Mouse (Mus musculus) cerebellum, adult 9-11 months (tissue): ENCODE results near the gene Gatad2a.
A peak's percentile ranks its signal among the peaks of the same experiment; 100 is the strongest.

Experiments
- DNase-seq: peaks from one replicate; pipeline ENCODE4 v3.0.0; 2022

The Gatad2a gene

DNA sequence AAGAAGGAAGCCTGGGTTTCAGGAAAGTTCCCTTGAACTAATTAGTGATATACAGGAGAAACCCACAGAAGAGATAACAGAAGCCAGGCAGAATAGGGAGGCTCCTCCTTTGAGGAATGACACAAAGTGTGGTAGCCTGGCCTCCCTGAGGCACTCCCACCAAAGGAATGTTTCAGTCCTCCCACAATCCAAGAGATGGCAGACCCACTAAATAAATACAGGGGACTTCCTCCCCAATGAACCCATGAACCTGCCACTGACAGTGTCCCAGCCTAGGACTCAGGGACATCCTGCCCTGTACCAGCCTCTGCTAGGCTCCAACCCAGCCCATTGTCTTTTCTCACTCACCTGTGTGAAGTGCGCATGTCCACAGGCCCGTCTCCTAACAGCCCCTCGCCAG, 60.8 kb downstream of the Gatad2a start:
- no peak for DNase-seq

DNA sequence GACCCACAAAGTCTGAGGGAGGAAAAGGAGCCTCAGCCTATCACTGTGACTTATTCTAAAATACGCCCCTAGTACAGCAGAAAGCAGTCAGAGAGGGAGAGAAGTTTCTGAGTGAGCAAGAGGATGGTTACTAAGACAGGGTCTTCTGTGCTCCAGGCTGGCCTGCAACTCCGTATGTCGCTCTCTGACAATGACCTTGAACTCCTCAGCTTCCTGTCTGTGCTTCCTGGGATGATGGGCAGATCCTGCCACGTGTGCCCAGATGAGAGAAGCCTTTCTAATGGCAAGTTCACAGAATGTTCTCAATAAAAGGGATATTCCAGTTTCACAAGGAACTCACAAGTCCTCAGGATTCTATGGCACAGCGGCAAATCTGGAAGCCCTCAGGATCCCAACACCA, 61.6 kb downstream of the Gatad2a start:
- no peak for DNase-seq

DNA sequence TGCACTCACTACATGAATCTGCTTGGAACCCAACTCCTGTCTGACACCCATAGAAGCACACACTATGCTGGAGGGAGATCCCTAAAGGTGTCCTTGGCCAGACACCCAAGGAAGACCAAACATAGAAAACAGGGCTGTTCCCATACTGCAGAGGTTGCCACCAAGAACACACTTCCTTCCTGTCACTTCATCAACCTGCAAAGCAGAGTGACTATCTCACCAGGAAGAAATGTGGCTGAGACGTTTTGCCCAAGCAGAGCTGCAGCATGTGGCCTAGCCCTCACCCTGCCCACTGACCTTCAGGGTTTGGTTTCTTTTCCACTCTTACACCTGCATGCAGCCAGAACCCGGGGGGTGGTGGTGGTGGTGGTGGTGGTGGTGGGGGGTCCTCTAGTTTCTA, 62.4 kb downstream of the Gatad2a start:
- no peak for DNase-seq

DNA sequence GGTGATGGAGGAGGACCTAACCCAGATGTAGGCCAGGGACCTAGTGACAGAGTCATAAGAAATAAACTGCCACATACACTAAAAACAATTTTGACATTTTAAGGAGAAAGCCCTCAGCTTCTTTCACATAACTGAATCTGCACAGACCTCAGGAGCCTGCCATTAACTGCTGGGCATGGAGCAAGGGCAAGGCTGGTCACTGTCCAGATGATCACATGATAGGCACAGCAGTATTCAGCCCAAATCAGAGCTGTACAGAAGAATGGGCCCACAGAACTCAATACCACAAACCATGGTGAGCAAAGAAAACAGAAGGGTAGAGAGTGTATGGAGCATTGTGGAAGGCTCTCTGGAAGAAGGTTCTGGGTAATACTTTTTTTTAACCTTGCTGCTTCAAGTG, 69.3 kb downstream of the Gatad2a start:
- DNase-seq, result no peak

DNA sequence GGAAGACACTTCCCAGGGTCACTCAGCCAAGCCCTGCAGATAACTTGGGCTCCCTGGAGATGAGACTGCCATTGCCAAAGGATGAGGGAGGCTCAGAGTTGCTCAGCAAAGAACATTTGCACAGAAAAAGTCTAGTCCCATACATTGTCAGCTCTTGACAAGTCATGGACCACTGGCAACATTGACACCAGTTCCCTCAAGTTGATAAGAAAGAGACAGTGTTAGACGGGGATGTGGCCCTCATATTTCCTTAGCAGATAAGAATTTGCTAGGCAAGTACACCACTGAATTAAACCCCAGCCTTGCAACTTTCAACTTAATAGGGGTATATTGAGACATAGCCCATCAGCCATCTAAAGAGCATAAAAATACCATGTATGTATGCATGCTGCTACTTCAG, 72.2 kb downstream of the Gatad2a start:
- DNase-seq, result no peak

DNA sequence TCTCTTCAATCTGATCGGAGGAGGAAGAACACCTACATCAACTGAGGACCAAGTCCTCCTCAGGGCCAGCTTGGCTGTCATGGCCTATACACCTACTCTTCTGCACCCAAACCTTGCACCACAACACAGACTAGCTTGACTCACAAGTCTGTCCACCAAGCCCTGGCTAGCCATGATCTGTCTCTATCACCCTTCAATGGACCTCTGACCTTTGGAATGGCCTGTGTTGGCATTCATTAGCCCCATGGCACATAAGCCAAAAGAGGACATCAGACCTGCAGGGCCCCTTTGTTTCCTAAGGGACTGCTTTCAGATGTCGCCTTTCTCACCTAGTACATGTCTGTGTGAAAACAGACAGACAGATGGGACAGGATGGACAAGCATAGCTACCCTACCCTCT, 75.0 kb downstream of the Gatad2a start:
- no peak for DNase-seq

DNA sequence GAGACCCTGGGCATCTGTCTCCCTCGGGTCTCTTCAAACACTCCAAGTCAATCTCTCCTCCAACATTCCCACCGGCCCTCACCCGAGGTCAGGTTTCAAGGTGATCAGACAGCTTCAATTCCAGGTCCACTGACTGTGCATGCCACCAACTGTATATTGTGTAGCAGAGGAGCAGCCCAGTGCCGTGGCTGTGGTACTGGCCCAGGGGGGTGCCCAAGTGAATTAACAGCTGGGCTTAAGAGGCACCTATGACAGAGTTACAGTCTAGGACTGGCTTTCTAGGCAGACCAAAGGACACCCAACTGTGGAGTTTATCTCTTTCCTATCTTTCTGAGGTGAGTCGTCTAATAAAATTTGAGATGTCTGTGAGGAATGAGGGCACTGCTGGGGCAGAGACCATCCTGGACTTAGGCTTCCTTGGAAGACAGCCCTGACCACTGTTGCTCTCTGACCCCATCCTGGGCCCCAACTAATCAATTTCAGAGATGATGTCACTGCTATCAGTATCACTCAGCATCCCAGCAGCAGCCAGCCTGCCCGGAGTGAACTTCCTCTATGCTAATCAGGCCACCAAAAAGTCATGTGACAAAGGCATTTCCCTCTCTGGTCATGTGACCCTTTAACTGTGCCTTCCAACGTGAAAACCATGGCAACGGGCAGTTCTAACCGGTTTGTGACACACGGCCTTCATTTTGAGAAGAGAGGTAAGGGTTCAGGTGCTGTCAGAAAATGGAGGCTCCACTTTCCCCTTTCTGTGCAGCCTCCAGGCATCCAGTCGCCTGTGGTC, 76.1 kb downstream of the Gatad2a start:
- DNase-seq, result no peak

DNA sequence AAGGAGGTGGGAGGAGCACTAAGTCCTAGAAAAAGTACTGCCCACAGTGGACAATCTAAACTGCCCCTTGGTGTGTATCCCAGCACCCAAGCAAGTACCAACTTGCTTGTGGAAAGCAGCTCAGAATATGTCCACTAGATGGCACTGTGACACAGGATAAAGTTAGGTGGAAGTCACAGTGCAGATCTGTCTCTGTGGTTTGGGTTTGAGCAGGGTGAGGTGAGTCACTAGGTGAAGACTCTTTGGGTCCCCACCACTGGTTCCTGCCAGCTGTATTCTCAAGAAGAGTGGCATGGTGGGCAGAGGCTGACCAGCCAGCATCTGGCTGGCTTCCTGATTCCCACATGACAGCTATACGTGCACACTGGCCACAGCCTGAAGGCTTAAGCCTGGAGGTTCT, 77.2 kb downstream of the Gatad2a start:
- DNase-seq, result peak; percentile 78

DNA sequence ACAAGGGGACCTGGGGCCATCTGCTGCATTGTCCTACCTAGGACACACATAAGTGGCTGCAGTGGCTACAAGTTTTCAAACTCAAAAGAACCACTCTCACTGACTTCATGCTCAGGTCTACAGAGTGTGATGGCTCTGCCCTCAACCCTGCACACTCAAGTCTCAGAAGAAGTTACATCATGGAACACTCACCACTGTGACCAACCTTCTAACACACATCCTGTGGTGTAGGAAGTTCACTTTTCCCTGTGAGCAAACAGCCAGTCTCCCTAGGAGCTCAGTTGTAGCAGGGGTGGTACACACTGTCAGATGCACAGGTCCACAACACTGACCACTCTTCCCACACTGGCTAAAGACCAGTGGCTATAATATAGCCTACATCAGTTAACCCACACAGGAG, 77.7 kb downstream of the Gatad2a start:
- DNase-seq, result no peak

DNA sequence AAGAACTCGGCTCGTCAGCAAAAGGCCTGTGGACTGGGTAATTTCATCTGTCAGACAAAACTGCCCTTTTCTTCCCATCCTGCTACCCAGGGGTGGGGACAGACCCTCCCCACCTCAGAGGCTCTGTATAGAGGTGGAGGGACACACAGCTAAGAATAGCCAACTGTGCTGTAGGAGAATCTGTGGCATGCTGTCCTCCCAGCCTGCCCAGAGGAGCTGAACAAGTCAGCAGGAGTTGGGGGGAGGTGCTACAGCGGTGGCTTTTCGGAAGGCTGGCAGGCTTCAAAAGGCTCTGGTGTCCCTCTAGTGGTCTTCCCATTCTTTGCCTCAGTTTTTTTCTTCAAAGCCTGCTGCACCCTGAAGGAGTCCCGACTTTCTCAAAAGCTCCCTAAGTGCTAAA, 80.4 kb downstream of the Gatad2a start:
- DNase-seq, result no peak

DNA sequence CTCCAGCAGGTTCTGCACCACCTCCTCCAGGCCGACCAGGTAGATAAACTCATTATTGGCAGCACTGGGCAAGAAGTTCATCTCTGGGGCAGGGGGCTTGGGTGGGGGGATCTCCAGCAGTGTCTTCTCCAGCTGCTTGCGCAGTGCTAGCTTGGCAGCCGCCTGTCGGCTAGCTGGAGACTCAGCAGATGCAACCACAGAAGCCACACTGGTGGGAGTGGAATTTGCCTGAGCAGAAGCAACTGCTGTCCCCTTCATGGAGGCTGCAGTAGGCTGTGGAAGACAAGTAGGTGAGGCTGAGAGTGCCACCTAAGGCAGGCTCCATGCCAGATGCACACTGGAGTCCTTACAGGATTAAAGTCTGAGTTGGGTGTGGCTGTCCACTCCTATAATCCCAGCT, 81.7 kb downstream of the Gatad2a start:
- no peak for DNase-seq

DNA sequence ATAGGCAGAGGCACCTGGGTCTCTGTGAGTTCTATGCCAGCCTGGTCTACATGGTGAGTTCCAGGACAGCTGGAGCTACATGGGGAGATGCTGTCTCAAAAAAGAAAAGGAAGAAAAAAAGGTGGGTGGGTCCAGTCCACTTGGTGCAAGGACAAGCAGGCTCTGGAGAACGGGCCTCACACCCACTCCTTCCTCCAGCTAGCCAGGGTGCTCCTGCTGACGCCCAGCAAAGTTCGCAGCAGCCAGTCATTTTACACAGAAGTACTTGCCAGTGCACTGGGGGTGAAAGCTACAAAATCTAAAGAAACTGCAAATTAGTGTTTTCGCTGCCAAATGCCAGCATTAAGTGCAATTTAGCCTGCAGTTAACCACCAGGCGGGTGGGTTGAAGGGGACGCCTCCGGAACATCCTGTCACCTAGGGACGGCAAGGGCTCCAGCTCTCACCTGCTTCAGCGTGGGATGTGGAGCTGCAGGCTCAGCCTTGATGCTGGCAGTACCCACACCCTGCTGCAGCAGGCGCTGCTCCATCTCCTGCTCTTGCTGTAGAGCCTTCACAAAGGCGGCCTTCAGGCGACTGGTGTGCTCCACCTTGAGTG, 83.6 kb downstream of the Gatad2a start:
- no peak for DNase-seq

DNA sequence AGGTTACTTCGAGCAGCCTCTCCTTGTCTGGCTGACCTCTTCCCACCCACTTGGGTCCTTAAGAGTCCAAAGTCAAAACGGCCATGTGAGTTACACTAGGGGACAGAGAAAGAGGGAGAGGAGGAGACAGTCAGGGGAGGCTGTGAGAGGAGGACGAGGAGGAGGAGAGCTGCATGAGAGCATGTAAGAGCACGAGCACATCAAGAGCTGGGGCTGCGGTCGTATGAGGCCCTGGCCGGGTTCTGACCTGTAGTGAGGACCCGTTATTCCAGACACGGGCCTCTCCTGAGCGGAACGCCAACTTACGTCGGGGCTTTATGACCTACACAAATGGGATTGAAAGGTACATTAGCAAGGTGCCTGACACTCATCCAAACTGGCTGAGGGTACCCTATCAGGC, 84.3 kb downstream of the Gatad2a start:
- no peak for DNase-seq

DNA sequence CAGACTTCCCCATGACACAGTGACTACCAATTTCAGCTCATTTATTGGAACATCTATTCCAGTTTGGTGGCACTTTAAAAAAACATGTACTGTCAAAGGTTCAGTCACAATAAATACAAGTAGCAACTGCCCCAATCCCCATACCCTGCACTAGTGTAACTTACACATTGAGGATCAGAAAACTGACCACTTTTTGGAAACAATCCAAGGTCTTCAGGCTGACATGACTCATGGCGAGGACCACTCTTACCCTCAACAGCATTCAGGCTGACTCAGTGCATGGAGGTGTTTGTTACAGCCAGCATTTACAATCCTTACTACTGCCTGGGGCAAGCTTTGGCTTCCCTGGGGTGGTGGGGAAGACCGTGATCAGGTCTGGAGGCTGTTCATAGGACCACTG, 89.1 kb downstream of the Gatad2a start:
- DNase-seq, result no peak

DNA sequence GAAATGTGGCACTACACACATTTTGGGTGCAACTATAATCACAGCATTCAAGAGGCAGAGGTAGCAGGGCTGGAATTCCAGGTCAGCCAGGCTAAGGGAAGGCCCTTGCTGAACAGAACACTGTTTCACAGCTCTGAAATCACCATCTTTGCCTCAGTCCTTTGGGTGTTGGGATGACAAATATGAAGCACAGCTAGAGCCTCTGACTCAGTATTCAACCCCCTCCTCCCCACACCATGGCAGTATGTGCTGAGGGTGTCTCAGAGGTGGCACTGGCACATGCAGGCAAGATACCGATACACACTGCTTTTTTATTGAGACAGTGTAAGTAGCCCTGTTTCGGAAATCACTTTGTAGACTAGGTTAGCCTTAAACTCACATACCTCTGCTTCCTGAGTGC, 89.9 kb downstream of the Gatad2a start:
- DNase-seq, result no peak

DNA sequence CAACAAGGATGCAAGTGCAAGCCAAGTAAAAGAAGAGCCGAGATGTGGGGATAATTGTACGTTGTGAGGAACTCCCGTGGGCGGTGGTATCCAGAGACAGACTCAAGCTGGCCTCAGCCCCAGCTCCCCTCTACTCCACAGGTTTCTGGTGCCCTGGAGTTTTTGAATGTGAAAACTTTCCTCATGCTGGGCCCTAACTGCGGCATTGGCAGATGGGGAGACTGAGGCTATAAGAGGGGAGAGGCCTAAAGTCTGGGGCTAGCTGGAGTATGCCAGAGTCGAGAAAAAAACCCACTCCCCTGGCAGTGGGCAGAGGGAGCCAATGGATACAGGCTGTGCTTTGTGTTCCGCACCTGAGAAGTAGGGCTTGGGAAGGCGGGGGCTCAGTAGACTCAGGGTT, 92.1 kb downstream of the Gatad2a start:
- DNase-seq, result peak; percentile 63

DNA sequence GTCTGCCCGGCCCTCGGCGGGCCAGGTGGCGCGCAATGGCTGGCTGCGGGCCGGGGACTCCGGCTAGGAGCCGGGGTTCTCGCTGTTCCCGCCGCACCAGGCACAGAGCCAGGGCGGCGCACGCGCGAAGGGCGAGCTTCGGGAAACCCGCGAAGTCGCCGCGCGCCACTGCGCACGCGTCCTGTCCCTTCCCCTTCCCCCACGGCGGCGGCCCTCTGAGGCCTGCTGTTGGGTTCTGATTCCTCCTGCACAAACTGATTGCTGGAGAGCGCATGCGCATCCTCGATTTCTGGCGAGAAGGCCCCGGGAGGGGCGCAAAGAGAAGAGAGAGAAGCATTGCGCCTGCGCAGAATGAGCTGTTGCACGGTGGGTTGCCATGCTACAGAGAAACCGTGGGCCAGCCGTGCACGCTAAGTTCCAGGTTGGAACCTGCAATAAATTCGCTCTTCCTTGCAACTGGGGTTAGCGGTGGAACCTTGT, 93.1 kb downstream of the Gatad2a start:
- peak; percentile 100 for DNase-seq

DNA sequence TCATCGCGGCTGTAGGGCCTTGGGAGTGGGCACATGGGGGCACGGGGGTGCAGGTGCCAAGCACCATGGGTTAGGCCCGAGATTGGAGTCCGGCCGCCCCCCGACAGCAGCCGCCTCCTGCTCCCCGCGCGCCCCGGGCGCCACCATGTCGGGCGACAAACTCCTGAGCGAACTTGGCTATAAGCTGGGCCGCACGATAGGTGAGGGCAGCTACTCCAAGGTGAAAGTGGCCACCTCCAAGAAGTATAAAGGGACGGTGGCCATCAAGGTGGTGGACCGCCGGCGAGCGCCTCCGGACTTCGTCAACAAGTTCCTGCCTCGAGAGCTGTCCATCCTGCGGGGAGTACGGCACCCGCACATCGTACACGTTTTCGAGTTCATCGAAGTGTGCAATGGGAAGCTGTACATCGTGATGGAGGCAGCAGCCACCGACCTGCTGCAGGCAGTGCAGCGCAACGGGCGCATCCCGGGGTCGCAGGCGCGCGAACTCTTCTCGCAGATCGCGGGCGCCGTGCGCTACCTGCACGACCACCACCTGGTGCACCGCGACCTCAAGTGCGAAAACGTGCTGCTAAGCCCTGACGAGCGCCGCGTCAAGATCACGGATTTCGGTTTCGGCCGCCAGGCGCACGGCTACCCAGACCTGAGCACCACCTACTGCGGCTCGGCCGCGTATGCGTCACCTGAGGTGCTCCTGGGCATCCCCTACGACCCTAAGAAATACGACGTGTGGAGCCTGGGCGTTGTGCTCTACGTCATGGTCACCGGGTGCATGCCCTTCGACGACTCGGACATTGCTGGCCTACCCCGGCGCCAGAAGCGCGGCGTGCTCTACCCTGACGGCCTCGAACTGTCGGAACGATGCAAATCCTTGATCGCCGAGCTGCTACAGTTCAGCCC, 93.8 kb downstream of the Gatad2a start, which contains the start of the genes Tssk6, Ndufa13 and Yjefn3:
Tssk6 (plus strand) TSS at position 22 of the 900 bp plus-strand sequence.
Ndufa13 (minus strand) TSS at position 396 of the 900 bp plus-strand sequence.
Yjefn3 (minus strand) TSS at position 550 of the 900 bp plus-strand sequence.
- peak; percentile 81 for DNase-seq

DNA sequence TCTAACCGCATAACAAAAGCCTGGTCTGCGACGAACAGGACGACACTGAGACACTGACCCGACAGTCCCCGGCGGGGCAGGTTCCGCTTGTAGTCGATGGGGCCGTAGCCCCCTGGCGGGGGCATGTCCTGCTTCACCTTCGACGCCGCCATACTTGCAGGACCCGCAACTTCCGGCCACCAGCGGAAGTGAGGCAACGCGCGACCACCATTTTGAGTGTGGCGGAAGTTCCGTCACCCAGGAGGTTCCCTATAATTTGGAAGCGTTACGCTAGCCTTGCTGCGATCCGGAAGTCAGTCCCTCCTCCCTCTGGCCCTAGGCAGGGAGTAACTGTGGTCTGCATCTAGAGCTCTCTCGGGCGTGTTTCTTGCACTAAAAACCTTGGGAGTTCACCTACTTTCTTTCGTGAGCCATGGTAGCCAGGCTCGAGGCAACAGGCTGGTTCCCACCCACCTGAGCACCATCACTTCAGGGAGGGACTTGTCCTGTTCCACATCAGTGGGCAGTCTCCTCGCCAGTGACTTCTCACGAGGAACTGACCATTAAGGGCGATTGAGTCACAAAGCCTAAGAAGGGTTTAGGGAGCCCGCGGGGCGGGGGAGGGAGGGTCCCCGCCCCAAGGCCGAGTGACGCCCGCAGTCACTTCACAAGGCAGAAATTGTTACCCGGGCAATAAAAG, 94.6 kb downstream of the Gatad2a start:
- DNase-seq, result peak; percentile 96

DNA sequence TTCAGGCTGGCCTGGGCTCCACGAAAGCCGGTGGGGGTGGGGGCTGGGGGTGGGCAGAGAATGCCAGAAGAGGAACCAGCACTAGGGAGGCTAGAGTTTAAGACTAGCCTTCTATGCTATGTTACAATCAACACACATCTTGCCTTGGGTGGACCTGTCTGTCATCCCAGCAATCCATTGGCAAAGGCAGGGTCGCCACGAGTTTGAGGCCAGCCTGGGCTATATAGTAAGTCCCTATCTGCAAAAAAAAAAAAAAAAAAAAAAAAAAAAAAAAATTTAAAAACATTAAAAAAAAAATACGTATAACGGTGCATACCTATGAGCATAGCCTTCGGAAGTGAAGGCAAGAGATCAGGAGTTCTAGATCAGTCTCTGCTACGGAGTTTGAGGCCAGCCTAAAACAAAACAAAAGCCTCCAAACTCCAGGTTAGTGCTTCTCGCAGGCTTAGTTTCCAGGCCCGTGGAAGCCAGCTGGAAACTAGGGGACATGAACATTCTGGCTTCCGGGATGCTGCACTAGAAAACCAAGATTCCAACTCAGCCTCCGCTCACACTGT, 95.2 kb downstream of the Gatad2a start:
- peak; percentile 64 for DNase-seq

DNA sequence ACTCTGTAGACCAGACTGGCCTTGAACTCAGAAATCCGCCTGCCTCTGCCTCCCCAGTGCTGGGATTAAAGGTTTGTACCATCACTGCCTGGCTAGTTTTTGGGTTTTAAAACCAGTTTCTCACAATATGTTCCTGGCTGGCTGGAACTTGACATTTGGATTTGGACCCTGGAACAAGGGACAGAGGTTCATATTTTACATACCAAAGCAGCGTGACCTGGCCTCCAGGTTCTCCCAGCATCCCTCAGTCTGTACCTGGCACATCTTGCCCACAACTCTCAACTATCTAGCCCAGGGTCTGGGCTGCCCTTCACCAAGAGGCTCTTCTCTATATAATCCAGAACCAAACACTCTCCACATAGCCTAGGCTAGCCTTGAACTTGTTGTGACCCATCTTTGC, 96.3 kb downstream of the Gatad2a start:
- DNase-seq, result no peak

DNA sequence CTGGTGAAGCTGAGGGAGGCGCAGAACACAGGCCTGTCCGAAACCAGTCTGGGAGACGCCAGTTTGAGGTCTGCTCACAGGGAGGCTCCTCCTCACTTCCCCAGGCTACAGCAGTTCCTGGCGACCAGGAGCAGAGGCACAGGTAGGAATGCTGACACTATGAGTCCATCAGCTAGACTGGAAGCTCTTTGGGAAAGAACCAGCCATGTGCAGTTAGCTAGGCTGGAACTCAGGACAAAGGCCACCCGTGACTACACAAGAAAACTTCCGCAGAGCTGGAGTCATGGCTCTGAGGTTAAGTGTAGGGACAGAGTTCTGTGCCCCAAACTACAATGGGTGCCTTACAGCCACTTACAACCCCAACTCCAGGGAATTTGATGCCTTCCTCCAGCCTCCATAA, 98.3 kb downstream of the Gatad2a start:
- DNase-seq, result no peak
